Mouse (Mus musculus): ENCODE results near the gene Mettl1.

GRCm38 (mm10) chr10:127059174-127059967 lies 18.2 kb downstream of the Mettl1 start:
- TF ChIP-seq CTCF (conservative IDR thresholded peaks at IDR 0.05; ENCODE audit: low read length) (no peak), POU5F1 (IDR thresholded peaks at IDR 0.05; ENCODE audit: borderline replicate concordance, low read length) (no peak), NANOG (IDR thresholded peaks at IDR 0.05; ENCODE audit: borderline replicate concordance, low read length) (no peak)

All from E14TG2a.4 (cell line).